ENCODE assay signal across 22 mouse cellular contexts in genomic region chr6:29005803-29006202, GRCm38 (mm10). TPM values are rescaled to one million over a fixed set of nuclear protein-coding genes. Genes with fewer than 3 reads are reported as not detected.
"Had no signal": no experiment of that assay in that cellular context is flagged by ENCODE, and none has a peak within 500 bp of the region (broad histone marks: within the 10 kb centered on the region; RNA-seq: fewer than 3 reads in every experiment).

No protein-coding gene starts in this region.

- DNase-seq: gastrocnemius, postnatal 14 days; gastrocnemius, postnatal 36 days; heart, adult 18-20 months; heart, postnatal 14 days; heart, postnatal 36 days; kidney, adult 11 months; kidney, adult 2 months; kidney, adult 9 months; kidney, postnatal 14 days; kidney, postnatal 36 days; layer of hippocampus, adult 9-11 months; layer of hippocampus, postnatal 36 days; liver had no signal

RNA-seq across cellular contexts. Expression of gene Lep, which starts 54.2 kb away (rescaled TPM):
- total RNA-seq: hematopoietic stem cell, adult 5-6 weeks; hindbrain, postnatal 0 days; layer of hippocampus, adult 18-20 months; layer of hippocampus, adult 8-10 months; layer of hippocampus, postnatal 14 days; layer of hippocampus, postnatal 36 days; left cerebral cortex, adult 18-20 months; left cerebral cortex, adult 8-10 months; left cerebral cortex, postnatal 14 days; left cerebral cortex, postnatal 36 days had no signal
